Mouse (Mus musculus): ENCODE measurements around the gene Gm20388. TPM values are rescaled to one million over a fixed set of nuclear protein-coding genes. Genes with fewer than 3 reads are reported as not detected.

The Gm20388 gene
- total RNA-seq, 2 experiments from 2014 or later: 12.7 TPM; not detected in 1

DNA sequence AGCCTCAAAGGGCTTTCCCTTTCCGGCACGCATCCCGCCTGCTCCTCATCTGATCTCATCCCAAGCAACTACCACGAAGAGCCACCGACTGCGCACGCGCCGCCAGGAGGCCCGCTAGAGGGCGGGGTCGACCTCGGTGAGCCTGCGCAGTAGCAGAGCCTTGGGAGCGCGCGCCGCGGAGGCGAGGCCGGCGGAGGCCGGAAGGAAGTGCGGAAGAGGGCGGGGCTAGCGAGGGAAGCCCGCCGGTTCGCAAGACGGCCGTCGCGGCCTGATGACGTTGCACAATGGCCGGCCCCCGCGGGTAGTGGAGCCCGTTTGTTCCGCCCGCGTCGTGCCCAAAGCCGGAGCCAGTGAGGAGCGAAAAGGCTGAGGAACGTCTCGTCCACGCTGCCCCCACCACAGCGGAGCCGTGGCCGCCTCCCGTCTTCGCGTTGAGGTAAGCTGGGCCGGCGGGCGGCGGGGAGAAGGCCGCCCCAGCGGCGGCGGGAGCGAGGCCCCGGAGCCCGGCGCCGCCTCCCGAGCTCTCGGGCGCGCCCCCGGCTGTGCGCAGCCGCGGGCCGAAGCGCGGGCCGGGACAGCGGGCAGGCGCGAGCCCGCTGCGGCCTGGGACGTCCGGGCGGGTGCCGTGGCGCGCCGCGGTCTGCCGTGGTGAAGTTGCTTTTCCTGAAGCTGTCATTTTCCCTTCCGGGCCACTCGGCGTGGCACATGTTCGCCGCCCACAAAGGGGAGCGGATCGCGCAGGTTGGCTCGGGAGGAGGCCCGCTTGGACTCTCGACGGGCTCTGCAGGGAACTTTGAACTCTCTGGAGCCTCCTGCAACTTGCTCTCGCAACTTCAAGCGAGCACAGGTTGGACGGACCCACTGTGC is 2466.0 kb downstream of the Gm20388 start, which contains the start of gene Zc3h18:
TSS of gene Zc3h18 (plus strand) at position 245 of the 867 bp plus-strand sequence.
- peak; percentile 99 for DNase-seq

GRCm38 (mm10) chr8:122383039-122383438 is 2472.4 kb downstream of the Gm20388 start:
- DNase-seq: no peak

DNA sequence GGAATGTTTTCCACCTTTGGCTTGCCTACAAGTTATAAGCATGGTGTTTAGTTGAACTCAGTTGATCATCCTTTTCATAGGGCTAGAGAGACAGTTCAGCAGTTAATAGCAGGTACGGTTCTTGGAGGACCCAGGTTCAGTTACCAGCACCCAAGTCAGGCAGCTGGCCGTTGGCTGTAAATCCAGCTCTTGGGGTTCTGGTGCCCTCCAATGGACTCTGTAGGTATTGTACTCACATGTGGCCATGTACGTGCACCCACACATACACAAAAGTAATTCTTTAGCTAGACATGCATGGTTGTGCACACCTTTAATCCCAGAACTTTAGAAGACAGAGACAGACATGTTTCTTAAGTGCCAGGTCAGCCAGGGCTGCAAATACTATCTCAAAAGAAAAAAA is 2478.7 kb downstream of the Gm20388 start:
- no peak for DNase-seq

- DNase-seq: no peak
Measured at GRCm38 (mm10) chr8:122390758-122391157, 2480.1 kb downstream of the Gm20388 start.

DNA sequence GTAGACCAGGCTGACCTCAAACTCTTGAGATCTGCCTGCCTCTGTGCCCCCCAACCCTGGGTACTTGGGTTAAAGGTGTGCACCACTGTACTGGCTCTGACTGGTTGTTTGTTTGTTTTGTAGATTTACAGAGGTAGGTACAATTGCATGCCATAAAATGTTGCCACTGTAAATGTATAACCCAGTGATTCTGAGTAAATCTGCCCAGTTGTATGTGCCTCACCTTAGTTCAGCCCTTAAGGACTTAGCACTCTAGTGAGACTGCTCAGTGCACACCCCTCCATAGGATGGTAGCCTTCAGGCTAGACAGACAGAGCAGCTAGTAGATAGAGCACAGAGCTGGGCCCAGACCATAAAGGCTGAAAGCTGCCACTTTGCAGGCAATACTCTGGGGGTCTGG is 2483.1 kb downstream of the Gm20388 start:
- DNase-seq: no peak

- DNase-seq: no peak
Measured at GRCm38 (mm10) chr8:122395291-122395690, 2484.7 kb downstream of the Gm20388 start.

DNA sequence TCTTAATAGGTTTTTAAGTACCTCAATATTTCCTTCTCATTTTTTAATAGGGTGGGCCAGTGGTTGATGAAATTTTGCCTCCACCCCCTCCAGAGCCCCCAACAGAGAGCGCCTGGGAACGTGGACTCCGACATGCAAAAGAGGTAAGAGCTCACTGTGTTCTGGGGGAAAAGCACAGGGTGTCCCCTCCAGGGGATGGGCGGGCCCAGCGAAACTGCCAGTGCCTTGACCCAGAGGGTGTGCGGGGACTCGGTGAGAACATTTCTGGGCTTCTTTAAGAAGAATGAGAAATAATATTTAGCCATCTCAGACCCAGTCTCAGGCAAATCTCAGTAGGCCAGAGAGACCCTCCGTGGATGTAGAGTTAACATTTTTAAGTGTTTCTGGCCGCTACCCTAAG is 2487.5 kb downstream of the Gm20388 start:
- no peak for DNase-seq

- DNase-seq: no peak
Measured at GRCm38 (mm10) chr8:122405146-122405805, 2494.6 kb downstream of the Gm20388 start.

DNA sequence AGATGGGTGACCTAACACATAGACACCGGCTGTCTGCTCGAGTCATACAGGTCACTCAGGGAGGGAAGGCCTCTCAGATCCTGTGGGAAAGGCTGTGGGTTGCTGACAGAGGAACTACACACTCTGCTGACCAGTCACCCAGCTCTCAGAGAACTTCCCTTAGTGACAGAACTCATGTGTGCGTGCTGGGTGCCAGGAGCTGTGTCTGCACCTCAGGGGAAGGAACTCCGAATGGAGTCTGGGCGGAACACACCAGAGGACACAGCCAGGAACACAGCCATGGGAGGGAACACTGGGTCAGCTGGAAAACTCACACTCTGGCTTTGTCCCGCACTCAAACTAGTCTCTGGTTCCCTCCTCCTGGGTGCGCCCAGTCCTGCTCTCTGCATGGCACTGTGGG is 2497.0 kb downstream of the Gm20388 start:
- no peak for DNase-seq

GRCm38 (mm10) chr8:122414311-122414710 is 2503.7 kb downstream of the Gm20388 start:
- no peak for DNase-seq

DNA sequence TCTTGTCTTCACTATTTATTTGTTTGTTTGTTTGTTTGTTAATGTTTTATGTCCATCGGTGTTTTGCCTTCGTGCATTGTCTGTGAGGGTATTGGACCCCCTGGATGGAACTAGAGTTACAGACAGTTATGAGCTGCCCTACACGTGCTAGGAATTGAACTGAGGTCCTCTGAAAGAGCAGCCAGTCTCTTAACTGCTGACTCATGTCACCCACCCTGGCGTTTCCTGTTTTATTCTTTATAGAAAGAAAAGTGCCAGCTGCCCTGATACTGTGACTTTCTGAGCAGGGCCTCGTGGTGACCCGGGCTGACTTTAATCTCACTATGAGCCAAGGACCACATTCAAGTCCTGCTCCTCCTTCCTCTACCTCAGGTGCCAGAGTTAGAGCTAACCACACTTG is 2504.9 kb downstream of the Gm20388 start:
- DNase-seq: no peak

DNA sequence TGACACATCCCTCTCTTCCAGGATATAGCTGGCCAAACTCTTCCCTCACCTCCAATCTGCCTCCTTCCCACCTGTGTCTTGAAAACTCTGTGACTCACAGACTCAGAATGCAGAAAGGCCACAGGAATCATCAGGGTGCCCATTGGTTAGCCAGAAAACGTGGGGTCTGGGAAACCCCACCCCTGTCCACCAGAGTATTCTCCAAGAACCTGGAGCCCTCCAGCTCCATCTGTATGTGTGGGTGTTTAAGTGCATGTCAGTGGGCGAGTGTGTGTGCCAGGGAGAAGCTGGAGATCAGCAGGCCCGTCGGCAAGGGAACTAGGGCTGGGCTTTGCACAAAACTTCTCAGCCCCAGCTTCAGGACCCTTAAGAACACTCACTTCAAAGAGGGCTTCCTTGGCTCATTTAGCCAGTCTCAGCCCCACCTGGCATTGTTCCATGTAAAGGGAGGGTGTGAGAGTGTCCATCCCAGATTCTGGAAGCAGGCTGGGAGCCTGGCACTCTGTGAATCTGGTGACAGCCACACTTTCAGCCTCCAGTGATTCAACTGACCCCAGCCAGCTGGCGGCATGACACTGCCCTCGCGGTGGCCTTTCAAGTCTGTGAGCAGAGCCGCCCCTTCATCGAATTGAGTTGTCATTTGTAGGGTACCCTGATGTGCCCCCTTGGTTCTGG is 2509.4 kb downstream of the Gm20388 start:
- DNase-seq: no peak

- no peak for DNase-seq
Measured at GRCm38 (mm10) chr8:122421376-122422070, 2510.9 kb downstream of the Gm20388 start, which contains the start of gene Il17c. TSS of gene Il17c (plus strand) at chr8:122422020.

GRCm38 (mm10) chr8:122423217-122423616 is 2512.6 kb downstream of the Gm20388 start:
- DNase-seq: no peak

DNA sequence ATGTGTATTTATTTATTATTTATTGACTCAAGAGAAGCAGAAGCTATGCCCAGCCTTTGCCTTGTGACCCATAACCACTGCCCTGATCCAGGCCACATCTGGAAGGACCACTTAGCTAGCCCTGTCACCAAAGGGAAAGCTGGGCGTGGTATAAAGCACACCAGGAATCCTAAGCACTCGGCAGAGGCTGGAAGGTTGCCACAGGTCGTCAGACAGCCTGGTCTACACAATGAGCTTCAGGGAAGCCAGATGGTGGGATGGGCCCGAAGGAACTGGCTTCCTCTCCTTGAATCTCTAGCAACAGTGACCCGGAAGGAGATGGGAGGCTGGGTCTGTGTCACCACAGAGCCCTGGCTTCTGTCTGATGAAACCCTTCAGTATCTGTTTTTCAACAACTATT is 2513.0 kb downstream of the Gm20388 start:
- no peak for DNase-seq

DNA sequence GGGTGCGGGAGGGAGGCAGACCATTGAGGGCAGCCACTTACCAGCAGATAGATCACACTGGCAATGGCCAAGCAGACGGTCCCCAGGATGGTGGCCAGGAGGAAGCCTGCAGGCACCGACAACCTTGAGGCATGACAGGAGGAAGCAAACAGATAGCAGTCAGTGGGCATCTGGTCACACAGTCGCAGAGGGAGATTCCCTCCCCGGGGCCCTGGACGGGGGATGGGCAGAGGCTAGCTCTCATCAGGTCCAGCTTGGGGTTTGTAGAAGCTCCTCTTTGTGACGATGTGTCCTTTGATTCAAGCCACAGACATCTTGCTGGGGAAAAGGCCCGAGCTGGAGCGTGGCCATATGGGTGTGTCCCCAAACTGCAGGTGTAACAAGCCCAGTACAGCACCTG is 2515.5 kb downstream of the Gm20388 start:
- no peak for DNase-seq

DNA sequence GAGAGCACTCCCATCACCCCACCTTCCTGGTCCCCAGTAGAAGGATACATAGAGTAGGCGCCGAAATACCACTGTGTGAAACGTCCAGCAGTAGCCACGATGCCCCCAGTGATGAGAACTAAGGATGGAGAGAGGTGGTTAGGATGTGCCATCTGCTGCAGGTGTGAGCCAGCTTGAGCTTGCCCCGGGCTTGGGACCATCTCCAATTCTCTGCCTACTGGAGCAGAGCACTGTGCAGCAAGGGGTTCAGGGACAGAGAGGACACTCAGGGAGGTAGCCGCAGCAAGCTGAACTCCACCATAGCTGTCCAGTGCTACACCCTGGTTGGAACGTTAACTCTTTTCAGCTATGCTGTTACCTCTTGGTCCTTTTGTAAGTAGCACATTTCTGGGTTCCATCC is 2517.0 kb downstream of the Gm20388 start:
- no peak for DNase-seq

DNA sequence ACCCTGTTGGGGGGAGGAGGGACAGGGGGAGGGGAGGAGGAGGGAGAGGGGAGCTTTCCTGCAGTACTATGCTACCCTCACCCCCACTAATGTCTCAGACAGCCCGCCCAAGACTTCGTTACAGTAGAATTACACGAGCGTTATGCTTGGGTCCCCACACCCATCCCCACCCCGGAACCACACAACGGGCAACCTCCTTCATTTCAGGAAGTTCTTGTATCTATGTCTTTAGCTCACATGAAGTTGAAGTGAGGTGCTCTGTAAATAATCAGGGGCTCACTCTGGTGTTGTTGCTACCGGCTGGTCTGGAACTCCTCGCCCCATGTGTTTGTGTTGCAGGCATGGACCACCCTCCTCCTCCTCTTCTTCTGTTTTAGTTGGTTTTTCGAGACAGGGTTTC is 2517.5 kb downstream of the Gm20388 start:
- DNase-seq: no peak

- no peak for DNase-seq
Measured at GRCm38 (mm10) chr8:122430058-122430636, 2519.5 kb downstream of the Gm20388 start.

- DNase-seq: no peak
Measured at GRCm38 (mm10) chr8:122430646-122431045, 2520.0 kb downstream of the Gm20388 start.

- DNase-seq: no peak
Measured at GRCm38 (mm10) chr8:122431694-122432442, 2521.2 kb downstream of the Gm20388 start.
